Mouse (Mus musculus): Measurements from ENCODE around the gene Serpina9.
A peak's percentile ranks its signal among the peaks of the same experiment; 100 is the strongest.

Serpina9 gene

GRCm38 (mm10) chr12:104013620-104014019, at the start of gene Serpina9:
Gene Serpina9 (minus strand): TSS chr12:104013755.
- no peak for DNase-seq

GRCm38 (mm10) chr12:104061862-104062261, 48.3 kb upstream of the Serpina9 start:
- DNase-seq, result no peak

GRCm38 (mm10) chr12:104060126-104060525, 46.6 kb upstream of the Serpina9 start:
- DNase-seq, result no peak

- DNase-seq, result no peak
Measured at GRCm38 (mm10) chr12:104057531-104057930, 44.0 kb upstream of the Serpina9 start.

DNA sequence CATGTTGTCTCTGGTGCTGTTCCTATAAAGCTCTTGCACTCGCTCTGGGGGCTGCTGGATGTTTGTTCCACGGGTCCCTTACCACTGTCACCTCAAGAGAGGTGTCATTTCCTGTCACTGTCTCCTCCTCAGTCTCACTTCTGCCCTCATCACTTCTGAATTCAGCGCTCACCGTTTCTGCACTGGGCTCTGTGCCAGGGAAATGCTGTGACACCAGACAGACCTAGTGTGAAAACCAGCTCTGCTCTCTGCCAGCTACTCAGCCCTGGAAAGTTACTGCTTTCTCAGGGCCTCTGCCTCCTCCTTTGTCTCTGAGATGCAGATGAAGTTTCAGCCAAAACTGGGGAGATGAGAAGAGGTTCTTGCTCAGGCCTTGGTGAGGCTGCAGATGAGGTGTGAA, 43.5 kb upstream of the Serpina9 start:
- no peak for DNase-seq

GRCm38 (mm10) chr12:104055755-104056154, 42.2 kb upstream of the Serpina9 start:
- no peak for DNase-seq

- DNase-seq, result no peak
Measured at GRCm38 (mm10) chr12:104053995-104054394, 40.4 kb upstream of the Serpina9 start.

- DNase-seq, result no peak
Measured at GRCm38 (mm10) chr12:104045713-104046112, 32.2 kb upstream of the Serpina9 start.

- DNase-seq, result no peak
Measured at GRCm38 (mm10) chr12:104044343-104044742, 30.8 kb upstream of the Serpina9 start, which contains the start of gene Serpina12. Gene Serpina12 (minus strand): TSS chr12:104044443.

- DNase-seq, result no peak
Measured at GRCm38 (mm10) chr12:104042753-104043152, 29.2 kb upstream of the Serpina9 start.

DNA sequence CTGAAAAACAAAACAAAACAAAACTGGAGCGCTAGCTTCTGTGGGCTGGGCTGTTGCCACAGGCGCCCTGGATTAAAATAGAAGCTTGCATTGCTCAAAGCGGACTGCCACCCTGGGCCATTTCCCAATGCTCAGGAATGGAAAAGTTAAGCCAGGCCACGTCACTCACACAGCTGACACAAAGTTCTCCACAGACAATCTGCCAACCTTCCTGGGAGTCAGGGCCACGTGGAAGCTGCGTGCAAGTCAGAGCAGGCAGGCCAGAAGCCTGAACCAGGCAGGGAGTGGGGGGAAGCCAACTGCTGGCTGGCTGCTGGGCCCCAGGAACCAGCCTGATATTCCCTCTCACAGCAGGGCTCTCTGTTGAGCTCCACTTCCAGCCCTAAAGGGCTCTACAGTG, 27.8 kb upstream of the Serpina9 start:
- DNase-seq, result no peak

- no peak for DNase-seq
Measured at GRCm38 (mm10) chr12:104038181-104038580, 24.6 kb upstream of the Serpina9 start.

DNA sequence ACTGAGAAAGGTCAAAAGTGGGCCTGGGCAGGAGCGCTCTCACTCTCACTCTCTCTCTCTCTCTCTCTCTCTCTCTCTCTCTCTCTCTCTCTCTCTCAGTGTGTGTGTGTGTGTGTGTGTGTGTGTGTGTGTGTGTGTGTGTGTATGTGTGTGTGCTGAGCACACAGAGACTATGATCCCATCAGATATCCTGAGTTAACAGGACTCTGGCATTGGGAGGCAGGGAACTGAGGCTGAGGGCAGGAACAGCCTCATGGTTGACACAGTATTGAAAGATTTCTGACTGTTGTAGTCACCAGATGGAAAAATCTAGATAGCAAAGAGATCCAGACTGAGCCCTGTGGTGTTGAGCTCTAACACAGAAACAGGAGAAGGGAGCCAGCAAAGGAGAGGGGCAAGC, 20.2 kb upstream of the Serpina9 start:
- DNase-seq, result no peak

GRCm38 (mm10) chr12:104029986-104030385, 16.4 kb upstream of the Serpina9 start:
- no peak for DNase-seq

DNA sequence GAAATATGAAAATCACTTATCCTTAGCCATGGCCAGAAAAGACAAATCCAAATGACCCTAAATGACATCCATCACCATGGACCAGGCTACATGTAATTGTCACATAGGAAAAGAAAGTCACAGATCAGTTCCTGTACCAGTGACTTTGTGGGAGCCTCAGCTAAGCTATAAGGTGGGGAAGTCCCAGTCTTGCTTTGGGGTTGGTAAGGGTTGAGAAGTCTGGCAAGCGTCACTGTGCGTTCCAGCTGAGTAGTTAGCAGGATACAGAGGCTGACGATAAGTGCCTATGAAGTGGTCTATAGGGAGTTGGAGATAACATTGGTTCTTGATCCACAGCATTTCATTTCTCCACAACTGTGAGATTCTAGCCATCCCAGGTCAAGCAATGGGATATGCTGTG, 1.7 kb upstream of the Serpina9 start:
- DNase-seq, result no peak

DNA sequence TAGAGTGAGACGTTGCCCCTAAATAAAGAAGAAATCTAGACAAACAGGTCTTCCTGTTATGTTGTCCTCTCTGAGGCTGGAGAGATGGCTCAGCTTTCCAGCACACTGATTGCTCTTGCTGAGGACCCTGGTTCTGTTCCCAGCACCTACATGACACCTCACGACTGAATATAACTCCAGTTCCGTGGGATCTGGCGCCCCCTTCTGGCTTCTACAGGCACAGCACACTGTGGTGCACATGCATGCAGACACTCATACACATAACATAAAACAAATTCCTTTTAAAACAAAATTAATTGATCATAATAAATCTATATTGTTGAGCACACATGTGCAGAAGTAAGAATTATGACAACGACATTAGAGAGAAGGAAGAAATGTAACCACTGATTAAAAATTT, 8.9 kb downstream of the Serpina9 start:
- no peak for DNase-seq

GRCm38 (mm10) chr12:104003238-104003612, 10.3 kb downstream of the Serpina9 start:
- no peak for DNase-seq

DNA sequence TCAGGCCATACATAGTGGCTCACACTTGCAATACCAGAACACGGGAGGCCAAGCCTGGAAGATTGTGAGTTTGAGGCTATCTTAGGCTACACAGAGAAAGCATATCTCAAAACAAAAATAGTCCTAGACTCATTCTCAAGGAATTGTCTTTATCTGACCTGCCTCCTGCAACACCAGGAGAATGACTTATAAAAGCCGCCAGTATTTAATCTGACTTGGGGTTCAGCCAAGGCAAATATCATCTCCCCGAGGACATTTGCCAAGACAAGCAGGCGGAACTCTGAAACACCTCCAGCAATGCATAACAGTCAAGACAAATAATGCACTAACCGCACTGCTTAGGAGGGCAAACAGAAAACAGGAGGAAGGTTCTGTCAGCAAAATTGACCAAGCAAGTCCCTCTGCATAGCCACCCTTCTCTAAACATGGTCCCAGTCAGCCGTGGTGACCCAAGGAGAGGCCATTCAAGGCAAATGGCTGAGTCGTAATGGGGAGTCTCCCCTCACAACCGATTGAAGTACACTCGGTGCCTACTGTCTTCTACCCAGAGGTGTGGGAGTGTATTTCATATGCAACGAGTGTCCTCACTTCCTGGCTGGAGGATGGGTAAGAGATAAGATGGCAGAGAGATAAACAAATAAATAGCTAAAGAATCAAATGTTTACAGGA, 10.9 kb downstream of the Serpina9 start:
- DNase-seq, result no peak

- DNase-seq, result no peak
Measured at GRCm38 (mm10) chr12:104000594-104000993, 13.0 kb downstream of the Serpina9 start.

- no peak for DNase-seq
Measured at GRCm38 (mm10) chr12:103999611-104000010, 13.9 kb downstream of the Serpina9 start.

GRCm38 (mm10) chr12:103996513-103996912, 17.0 kb downstream of the Serpina9 start:
- DNase-seq, result no peak

DNA sequence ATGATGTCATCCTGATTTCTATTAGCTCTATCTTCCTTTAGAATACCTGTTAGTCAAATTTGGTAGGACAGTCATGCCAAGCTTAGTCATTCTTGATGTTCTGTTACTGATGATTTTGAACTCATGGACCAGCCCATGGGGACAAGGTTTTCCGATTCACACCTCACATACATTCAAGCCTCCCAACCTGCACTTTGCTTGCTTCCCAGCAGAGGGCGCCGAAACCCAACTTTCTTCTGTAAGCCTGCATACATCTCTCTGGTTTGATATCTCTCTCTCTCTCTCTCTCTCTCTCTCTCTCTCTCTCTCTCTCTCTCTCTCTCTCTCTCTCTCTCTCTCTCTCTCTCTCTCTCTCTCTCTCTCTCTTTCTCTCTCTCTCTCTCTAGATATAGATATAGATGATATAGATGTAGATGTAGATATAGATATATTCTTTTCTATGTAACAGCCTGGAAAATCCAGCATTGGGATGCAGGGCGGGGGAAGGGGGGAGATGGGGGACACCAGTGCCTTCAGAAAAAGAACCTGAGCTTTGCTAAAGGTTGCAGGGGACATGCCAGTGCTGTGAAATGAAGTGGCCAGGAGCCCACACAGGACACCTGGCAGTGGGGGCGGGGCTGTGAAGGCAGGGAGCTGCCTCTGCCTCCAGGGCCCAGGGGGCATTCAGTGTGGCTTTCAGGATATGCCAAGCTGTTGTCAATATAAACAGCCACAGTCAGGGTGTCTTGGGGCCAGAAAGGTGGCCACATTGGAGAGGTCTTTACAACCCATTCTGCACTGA, 18.1 kb downstream of the Serpina9 start:
- peak; percentile 57 for DNase-seq

- no peak for DNase-seq
Measured at GRCm38 (mm10) chr12:103992945-103993344, 20.6 kb downstream of the Serpina9 start.

DNA sequence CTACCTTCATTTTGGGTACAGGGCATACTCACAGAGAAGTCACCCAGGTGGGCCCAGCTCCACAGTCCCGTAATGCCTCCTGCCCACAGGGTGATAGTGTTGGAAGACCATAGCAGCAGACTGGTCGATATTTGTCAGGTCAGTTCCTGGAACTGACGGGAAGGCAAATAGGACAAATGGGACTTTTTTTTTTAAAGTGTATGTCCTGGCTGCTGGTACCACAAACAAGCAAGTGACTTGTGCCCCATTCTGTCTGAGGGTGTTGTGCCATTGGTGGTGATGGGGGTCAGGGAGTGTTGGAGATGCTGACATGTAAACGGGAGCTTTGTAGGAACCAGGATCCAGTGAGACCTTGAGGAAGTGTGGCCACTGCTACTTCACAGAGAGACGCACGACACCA, 23.7 kb downstream of the Serpina9 start, which contains the start of gene Serpina11:
TSS of gene Serpina11 (minus strand) at position 101 of the 400 bp plus-strand sequence.
- DNase-seq, result no peak

GRCm38 (mm10) chr12:103989514-103989767, 24.1 kb downstream of the Serpina9 start:
- DNase-seq, result no peak

Data from cerebellum, adult 11 months (tissue).